Mouse (Mus musculus) ES-E14 (cell line): ENCODE results near the gene Sva. TPM values are rescaled to one million over a fixed set of nuclear protein-coding genes. Genes with fewer than 3 reads are reported as not detected.

Experiments used
- DNase-seq: peaks from one replicate; pipeline ENCODE4 v3.0.0-alpha.2; 2013; ENCODE audit warnings: low read depth, low spot score
- H3K27ac ChIP-seq: 2 replicates; pipeline ENCODE4 v1.5.1; 2012; ENCODE audit warnings: low read depth, mild to moderate bottlenecking, low read length, moderate library complexity, mixed read lengths; ENCODE audit not compliant: poor library complexity, insufficient read depth, severe bottlenecking
- H3K36me3 ChIP-seq: 2 replicates; pipeline ENCODE4 v1.6.1; 2012; ENCODE audit warnings: mild to moderate bottlenecking, low read length, moderate library complexity, mixed read lengths; ENCODE audit not compliant: control insufficient read depth, poor library complexity, insufficient read depth, severe bottlenecking
- H3K4me1 ChIP-seq, 2 experiments: fragments of 150-350 bp in 1 of 2; sonication (generic) in 1 of 2; 2 replicates each; pipeline ENCODE4 v1.6.1; 2012; ENCODE audit warnings: low read length in 2 of 2, mild to moderate bottlenecking in 1 of 2, mixed read lengths in 1 of 2; ENCODE audit not compliant: control insufficient read depth in 2 of 2, insufficient read depth in 2 of 2, poor library complexity in 1 of 2
- H3K4me3 ChIP-seq, 2 experiments: fragments of 150-350 bp in 1 of 2; sonication (generic) in 1 of 2; 2 replicates each; pipeline ENCODE4 v1.5.1; 2012; ENCODE audit warnings: low read length in 2 of 2, low read depth in 1 of 2, mild to moderate bottlenecking in 1 of 2, mixed read lengths in 1 of 2; ENCODE audit not compliant: insufficient read depth in 1 of 2, poor library complexity in 1 of 2, severe bottlenecking in 1 of 2
- H3K9ac ChIP-seq: 2 replicates; pipeline ENCODE4 v1.6.1; 2012; ENCODE audit warnings: low read depth, mild to moderate bottlenecking, low read length, mixed read lengths; ENCODE audit not compliant: poor library complexity, insufficient read depth, severe bottlenecking
- H3K9me3 ChIP-seq: fragments of 150-350 bp; sonication (generic); 2 replicates; pipeline ENCODE4 v1.6.1; 2012; ENCODE audit warnings: low read depth, mild to moderate bottlenecking, low read length; ENCODE audit not compliant: control insufficient read depth, insufficient read depth
- CHD2 ChIP-seq: IDR thresholded peaks from 2 replicates; pipeline ENCODE4 v1.6.1; 2014; ENCODE audit warnings: mild to moderate bottlenecking, low read depth, low read length, inconsistent platforms
- HCFC1 ChIP-seq: IDR thresholded peaks from 2 replicates; pipeline ENCODE4 v1.6.1; 2012; ENCODE audit warnings: low read length, inconsistent platforms, borderline replicate concordance; ENCODE audit not compliant: insufficient read depth
- MAFK ChIP-seq: IDR thresholded peaks from 2 replicates; pipeline ENCODE4 v1.6.1; 2014; ENCODE audit warnings: mild to moderate bottlenecking, low read depth, low read length, inconsistent platforms; ENCODE audit not compliant: insufficient read depth
- ZC3H11A ChIP-seq: IDR thresholded peaks from 2 replicates; pipeline ENCODE4 v1.6.1; 2012; ENCODE audit warnings: low read depth, mild to moderate bottlenecking, inconsistent platforms, low read length, borderline replicate concordance
- ZNF384 ChIP-seq: IDR thresholded peaks from 2 replicates; pipeline ENCODE4 v1.6.1; 2012; ENCODE audit warnings: low read depth, low read length, inconsistent platforms
- in situ Hi-C, 2 experiments: fragments of 600-800 bp; cut with MboI; formaldehyde crosslinking; loops; one replicate each; pipeline ENCODE4 v1.15.1; 2025; ENCODE audit warnings: low sequenced_read_pairs in 2 of 2, inconsistent platforms in 1 of 2; ENCODE audit not compliant: unreplicated experiment in 2 of 2
- total RNA-seq: library from RNA; depleted of rRNA; stranded (reverse); fragments of 300-350 nt; gene quantifications from 2 replicates; pipeline ENCODE4 v1.2.3, GENCODE M21; 2012; rRNA removed

Sva gene
- total RNA-seq = not detected in 2 replicates

- H3K9me3 ChIP-seq = no peaks in the 10 kb centered on the region
- no peak within 1 kb of the TSS for H3K9ac ChIP-seq
- in situ Hi-C loops = no loop called here
- no peaks in the 10 kb centered on the region for H3K4me1 ChIP-seq
- no peak within 1 kb of the TSS for H3K27ac ChIP-seq
- no peak for TF ChIP-seq ZNF384
- no peak for TF ChIP-seq MAFK
- TF ChIP-seq HCFC1 = no peak
- no peak for TF ChIP-seq CHD2
- TF ChIP-seq ZC3H11A = no peak
- no peak within 1 kb of the TSS for H3K4me3 ChIP-seq
- H3K36me3 ChIP-seq = no peaks in the 10 kb centered on the region
- no peak for DNase-seq
Measured at GRCm38 (mm10) chr6:42038094-42038493, at the start of gene Sva. TSS of gene Sva (plus strand) at chr6:42038394.

Other genes with a start within 250 kb of the Sva start
- gene Pip, start 190.9 kb upstream of the Sva start, total RNA-seq = 0.21 TPM in 1 of 2 replicates, not detected in the other
- gene Sval2, start 185.4 kb upstream of the Sva start, total RNA-seq = not detected in 2 replicates
- not detected in 2 replicates for gene Sval1, start 86.8 kb upstream of the Sva start, total RNA-seq
- not detected in 2 replicates for gene Sval3, start 70.3 kb upstream of the Sva start, total RNA-seq
- gene Tas2r139, start 102.5 kb downstream of the Sva start, total RNA-seq = not detected in 2 replicates
- not detected in 2 replicates for gene Tas2r144, start 176.9 kb downstream of the Sva start, total RNA-seq
- gene Gstk1, start 207.5 kb downstream of the Sva start, total RNA-seq = 7.9 and 8.1 TPM in 2 replicates
- 1.3 and 1.6 TPM in 2 replicates for gene Tmem139, start 223.6 kb downstream of the Sva start, total RNA-seq
- 34.8 and 51.6 TPM in 2 replicates for gene Casp2, start 226.6 kb downstream of the Sva start, total RNA-seq
- 1.2 and 2.9 TPM in 2 replicates for gene Clcn1, start 248.3 kb downstream of the Sva start, total RNA-seq